Mouse (Mus musculus): ENCODE data around the gene Sult3a1. TPM values are rescaled to one million over a fixed set of nuclear protein-coding genes. Genes with fewer than 3 reads are reported as not detected.
"Not testable (repeated sequence)": the region's sequence is repeated elsewhere in the genome, so short reads cannot be mapped to it uniquely, and the experiment has no call there.

Sult3a1 gene
- polyA plus RNA-seq (2016; fragmentation: Nextera tagmentation; extraction: Ambion mirVana): not detected in 2 replicates

DNA sequence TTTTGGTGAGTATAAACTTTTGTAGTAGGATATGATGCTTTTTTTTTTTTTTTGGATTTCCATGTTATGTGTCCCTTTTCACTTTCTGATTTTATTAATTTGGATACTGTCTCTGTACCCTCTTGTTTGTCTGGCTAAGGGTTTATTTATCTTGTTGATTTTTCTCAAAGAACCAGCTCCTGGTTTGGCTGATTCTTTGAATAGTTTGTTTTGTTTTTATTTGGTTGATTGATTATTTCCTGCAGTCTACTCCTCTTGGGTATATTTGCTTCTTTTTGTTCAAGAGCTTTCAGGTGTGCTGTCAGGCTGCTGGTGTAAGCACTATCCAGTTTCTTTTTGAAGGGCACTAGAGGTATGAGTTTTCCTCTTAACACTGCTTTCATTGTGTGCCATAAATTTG, at the start of gene Sult3a1:
Gene Sult3a1 (plus strand): TSS at position 301 of the 400 bp plus-strand sequence.
- no peak for ATAC-seq (ENCODE audit: low FRiP score)
- no peaks in the 10 kb centered on the region for H3K36me3 ChIP-seq (replicated peaks)

GRCm38 (mm10) chr10:33811807-33812206, 45.7 kb upstream of the Sult3a1 start:
- no peaks in the 10 kb centered on the region; the same call in 1 of the 2 replicates for H3K4me1 ChIP-seq
- H3K4me2 ChIP-seq: no peak overlapping the region
- 12% methylated on average over 1 of the region's 1 CpGs for WGBS
- ATAC-seq (ENCODE audit: low FRiP score): peak; percentile 75; the same call in 1 of the 2 replicates
- H3K36me3 ChIP-seq (replicated peaks): no peaks in the 10 kb centered on the region
- no peak overlapping the region for H3K9ac ChIP-seq
- no peaks in the 10 kb centered on the region for H3K9me3 ChIP-seq
- H3K4me3 ChIP-seq (replicated peaks): no peak overlapping the region
- H3K27ac ChIP-seq: no peak overlapping the region
- no peaks in the 10 kb centered on the region for H3K27me3 ChIP-seq

More for the DNA sequence above, at the start of gene Sult3a1:
- no peaks in the 10 kb centered on the region for H3K9me3 ChIP-seq
- no peak within 1 kb of the TSS for H3K4me2 ChIP-seq
- H3K27ac ChIP-seq: no peak within 1 kb of the TSS
- no peaks in the 10 kb centered on the region for H3K4me1 ChIP-seq
- no peaks in the 10 kb centered on the region for H3K27me3 ChIP-seq
- no peak within 1 kb of the TSS for H3K4me3 ChIP-seq (replicated peaks)
- no peak within 1 kb of the TSS for H3K9ac ChIP-seq

DNA sequence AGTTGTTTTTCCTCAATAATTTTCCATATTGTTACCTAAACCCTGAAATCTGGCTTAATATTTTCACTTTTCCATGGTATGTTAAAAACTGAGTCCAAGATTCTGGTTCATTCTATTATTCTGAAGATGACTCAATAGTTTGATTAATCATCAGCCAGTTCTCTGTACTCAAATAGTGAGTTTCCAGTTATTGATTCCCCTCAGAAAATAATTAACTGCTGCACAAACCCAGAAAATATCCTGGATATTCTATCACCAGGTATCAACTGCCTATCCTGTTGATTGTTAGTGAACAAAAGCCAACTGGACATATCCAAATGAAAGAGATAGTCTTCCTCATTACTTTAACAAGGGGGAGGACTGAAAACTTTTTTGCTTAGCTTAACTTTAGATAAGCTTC, 43.3 kb upstream of the Sult3a1 start:
- Histone ChIP-seq H3K9ac (no peak overlapping the region), H3K4me2 (no peak overlapping the region), H3K36me3 (replicated peaks) (no peaks in the 10 kb centered on the region), H3K27ac (no peak overlapping the region), H3K9me3 (no peaks in the 10 kb centered on the region), H3K4me1 (no peaks in the 10 kb centered on the region; the same call in 1 of the 2 replicates), H3K27me3 (no peaks in the 10 kb centered on the region), H3K4me3 (replicated peaks) (no peak overlapping the region)
- ATAC-seq (ENCODE audit: low FRiP score): no peak

DNA sequence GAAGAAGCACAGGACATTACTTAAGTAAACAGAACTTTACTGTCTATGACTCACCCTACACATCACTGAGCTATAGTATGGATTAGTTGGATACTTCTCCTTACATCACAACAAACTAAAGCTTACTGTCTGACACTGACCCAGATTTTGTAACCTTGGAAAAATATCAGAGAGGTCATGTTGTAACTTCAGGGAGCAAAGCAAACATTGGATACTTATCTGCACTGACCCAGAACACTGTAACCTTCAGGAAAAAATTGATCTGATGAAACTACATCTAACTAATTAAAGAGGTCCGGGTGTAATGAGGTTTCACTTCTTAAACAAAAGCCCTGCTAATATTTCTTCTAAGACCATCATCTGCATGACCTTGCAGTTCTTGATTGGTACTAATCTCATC, 40.6 kb upstream of the Sult3a1 start:
- WGBS: 67% methylated on average over 1 of the region's 1 CpGs
- no peak overlapping the region for H3K4me2 ChIP-seq
- H3K9me3 ChIP-seq: no peaks in the 10 kb centered on the region
- no peaks in the 10 kb centered on the region for H3K36me3 ChIP-seq (replicated peaks)
- no peak overlapping the region for H3K27ac ChIP-seq
- H3K9ac ChIP-seq: no peak overlapping the region
- H3K27me3 ChIP-seq: no peaks in the 10 kb centered on the region
- ATAC-seq (ENCODE audit: low FRiP score): no peak
- H3K4me1 ChIP-seq: no peaks in the 10 kb centered on the region
- no peak overlapping the region for H3K4me3 ChIP-seq (replicated peaks)

DNA sequence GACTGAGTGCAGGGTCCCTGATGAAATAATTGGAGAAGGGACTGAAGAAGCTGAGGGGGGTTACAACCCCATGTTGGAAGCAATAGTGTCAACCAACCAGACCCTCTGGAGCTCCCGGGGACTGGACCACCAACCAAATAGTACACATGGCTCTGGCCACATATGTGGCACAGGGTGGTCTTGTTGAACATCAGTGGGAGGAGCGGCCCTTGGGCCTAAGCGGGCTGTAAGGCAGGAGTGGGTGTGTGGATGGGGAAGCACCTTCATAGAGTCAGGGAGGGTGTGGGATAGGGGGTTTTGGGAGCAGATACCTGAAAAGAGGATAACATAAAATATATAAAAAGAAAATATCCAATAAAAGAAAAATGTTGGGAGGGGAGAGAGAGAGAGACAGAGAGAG, 36.6 kb upstream of the Sult3a1 start:
- WGBS: 90% methylated on average over 3 of the region's 3 CpGs
- Histone ChIP-seq H3K36me3 (replicated peaks) (no peaks in the 10 kb centered on the region), H3K27ac (no peak overlapping the region), H3K27me3 (no peaks in the 10 kb centered on the region), H3K9ac (no peak overlapping the region), H3K9me3 (no peaks in the 10 kb centered on the region), H3K4me3 (replicated peaks) (no peak overlapping the region), H3K4me1 (no peaks in the 10 kb centered on the region), H3K4me2 (no peak overlapping the region)
- no peak for ATAC-seq (ENCODE audit: low FRiP score)

GRCm38 (mm10) chr10:33865994-33866393, 8.5 kb downstream of the Sult3a1 start:
- WGBS: 85% methylated on average over 2 of the region's 2 CpGs
- Histone ChIP-seq H3K9me3 (0 out of 2 replicates have a peak, but pooled peaks cover under 1% of the 10 kb centered on the region), H3K36me3 (replicated peaks) (no peaks in the 10 kb centered on the region), H3K4me3 (replicated peaks) (no peak overlapping the region), H3K4me1 (no peaks in the 10 kb centered on the region), H3K4me2 (no peak overlapping the region), H3K27me3 (no peaks in the 10 kb centered on the region), H3K9ac (no peak overlapping the region), H3K27ac (no peak overlapping the region)
- ATAC-seq (ENCODE audit: low FRiP score): no peak

GRCm38 (mm10) chr10:33870441-33870840, 12.9 kb downstream of the Sult3a1 start:
- Histone ChIP-seq H3K9me3 (0 out of 2 replicates have a peak, but pooled peaks cover 4% of the 10 kb centered on the region), H3K36me3 (replicated peaks) (no peaks in the 10 kb centered on the region), H3K4me3 (replicated peaks) (no peak overlapping the region), H3K4me1 (no peaks in the 10 kb centered on the region), H3K27me3 (no peaks in the 10 kb centered on the region), H3K9ac (no peak overlapping the region), H3K27ac (no peak overlapping the region), H3K4me2 (no peak overlapping the region)
- ATAC-seq (ENCODE audit: low FRiP score): no peak
- WGBS: 17% methylated on average over 1 of the region's 1 CpGs

DNA sequence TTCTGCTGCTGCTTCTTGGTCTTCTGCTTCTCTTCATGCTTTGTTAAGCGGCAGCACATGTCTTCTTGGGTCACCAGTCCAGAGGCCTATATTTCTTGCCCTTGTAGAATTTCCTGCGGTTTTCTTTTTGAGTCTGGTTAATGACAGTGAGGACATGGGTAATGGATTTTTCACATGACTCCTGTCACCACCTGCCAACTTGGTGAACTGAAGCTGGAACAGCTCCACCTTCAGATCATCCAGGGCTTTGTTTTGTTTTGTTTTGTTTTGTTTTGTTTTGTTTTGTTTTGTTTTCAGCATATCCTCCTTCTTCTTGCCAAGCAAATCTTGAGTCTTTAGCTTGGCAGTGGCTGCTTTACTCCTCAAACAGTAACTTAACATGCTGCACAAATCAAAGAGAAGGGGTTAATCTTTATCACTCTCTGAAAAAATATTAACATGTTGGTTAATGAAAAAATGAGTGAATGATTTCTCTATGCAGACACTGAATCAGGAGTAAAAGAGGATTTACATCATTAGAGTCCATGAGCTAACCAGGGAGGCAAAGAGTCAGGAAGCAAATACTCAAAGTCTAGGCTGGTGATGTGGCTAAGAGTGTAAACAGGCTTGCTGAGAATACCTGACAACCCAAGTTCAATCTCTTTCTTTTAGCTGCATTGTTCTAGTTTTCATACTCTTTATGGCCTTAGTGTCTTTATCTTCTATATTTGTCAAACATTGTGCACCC, 15.3 kb downstream of the Sult3a1 start:
- no peaks in the 10 kb centered on the region for H3K27me3 ChIP-seq
- H3K36me3 ChIP-seq (replicated peaks): no peaks in the 10 kb centered on the region
- H3K27ac ChIP-seq: no peak overlapping the region
- H3K4me1 ChIP-seq: no peaks in the 10 kb centered on the region
- WGBS: 90% methylated on average over 2 of the region's 2 CpGs
- no peak overlapping the region for H3K9ac ChIP-seq
- no peak overlapping the region for H3K4me2 ChIP-seq
- no peak overlapping the region for H3K4me3 ChIP-seq (replicated peaks)
- no peak for ATAC-seq (ENCODE audit: low FRiP score)
- 0 out of 2 replicates have a peak, but pooled peaks cover 4% of the 10 kb centered on the region for H3K9me3 ChIP-seq

DNA sequence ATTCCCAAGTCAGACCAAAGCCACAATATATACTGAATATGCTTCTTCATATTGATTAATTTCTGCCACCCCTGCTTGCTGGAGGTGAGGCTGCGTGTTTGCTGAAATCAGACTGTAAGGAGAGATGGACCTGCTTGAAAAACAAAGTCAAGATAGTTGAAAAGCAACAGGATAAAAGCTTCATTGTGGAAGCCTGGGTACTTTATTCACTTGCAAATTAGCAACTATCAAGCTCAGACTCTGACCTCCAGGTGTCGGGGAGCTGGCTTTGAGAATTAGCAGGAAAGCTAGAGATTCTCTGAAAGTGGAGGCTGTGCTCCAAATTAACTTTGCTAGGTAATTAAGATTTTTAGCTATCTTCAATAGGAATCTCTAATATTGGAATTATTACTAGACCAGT, 24.9 kb downstream of the Sult3a1 start:
- not testable (repeated sequence) for H3K9me3 ChIP-seq; H3K4me1 ChIP-seq; H3K9ac ChIP-seq; H3K27ac ChIP-seq; H3K4me3 ChIP-seq (replicated peaks); H3K4me2 ChIP-seq; H3K27me3 ChIP-seq; ATAC-seq (ENCODE audit: low FRiP score); H3K36me3 ChIP-seq (replicated peaks)
- WGBS: 69% methylated on average over 2 of the region's 2 CpGs

- not testable (repeated sequence) for H3K9me3 ChIP-seq; H3K4me3 ChIP-seq (replicated peaks); H3K4me2 ChIP-seq; ATAC-seq (ENCODE audit: low FRiP score); H3K36me3 ChIP-seq (replicated peaks); H3K4me1 ChIP-seq; H3K27ac ChIP-seq; H3K9ac ChIP-seq; H3K27me3 ChIP-seq
- WGBS: 83% methylated on average over 1 of the region's 1 CpGs
Measured at GRCm38 (mm10) chr10:33901520-33901919, 44.0 kb downstream of the Sult3a1 start.

DNA sequence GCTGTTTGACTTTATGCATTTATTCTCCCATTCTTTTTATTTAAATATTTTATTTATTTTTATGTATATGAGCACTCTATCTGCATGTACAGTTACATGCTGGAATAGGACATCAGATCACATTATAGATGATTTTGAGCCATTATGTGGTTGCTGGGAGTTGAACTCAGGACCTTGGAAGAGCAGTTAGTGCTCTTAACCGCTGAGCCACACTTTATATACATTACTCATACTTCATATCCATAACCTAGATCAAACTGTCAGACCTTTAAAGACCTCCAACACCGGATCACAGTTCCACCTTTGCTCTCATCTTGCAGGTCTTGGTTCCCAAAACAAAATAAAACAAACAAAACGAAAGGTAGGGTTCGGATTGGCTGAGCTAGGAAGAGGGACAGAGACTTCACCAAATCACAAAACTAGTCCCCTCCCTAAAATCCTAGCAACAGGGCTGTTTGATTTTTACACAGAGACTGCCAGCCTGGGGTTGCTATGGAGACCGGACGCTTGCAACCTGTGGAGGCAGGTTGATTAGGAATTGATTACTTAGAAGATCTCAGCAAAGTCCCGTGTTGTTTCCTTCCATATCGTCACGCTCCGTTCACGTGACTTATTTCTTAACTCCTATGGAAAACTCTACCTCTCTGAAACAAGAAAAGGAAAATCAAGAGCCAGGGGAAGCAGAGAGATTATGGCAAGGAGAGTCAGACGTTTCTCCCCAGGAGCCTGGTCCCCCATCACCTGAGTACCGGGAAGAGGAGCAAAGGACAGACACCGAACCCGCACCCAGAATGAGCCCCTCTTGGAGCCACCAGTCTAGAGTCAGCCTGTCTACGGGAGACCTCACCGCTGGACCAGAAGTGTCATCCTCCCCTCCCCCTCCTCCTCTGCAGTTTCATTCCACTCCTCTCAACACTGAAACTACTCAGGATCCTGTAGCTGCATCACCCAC, 47.3 kb downstream of the Sult3a1 start, which contains the start of gene Rsph4a:
Gene Rsph4a (plus strand): TSS at position 582 of the 952 bp plus-strand sequence.
- ATAC-seq (ENCODE audit: low FRiP score): peak; percentile 99
- H3K4me1 ChIP-seq: 0 out of 2 replicates have a peak, but pooled peaks cover 7% of the 10 kb centered on the region
- H3K4me2 ChIP-seq: peak within 1 kb of the TSS; percentile 61
- 5% methylated on average over 17 of the region's 17 CpGs for WGBS
- H3K27ac ChIP-seq: no peak within 1 kb of the TSS
- no peaks in the 10 kb centered on the region for H3K36me3 ChIP-seq (replicated peaks)
- H3K4me3 ChIP-seq (replicated peaks): peak within 1 kb of the TSS; percentile 38
- H3K9me3 ChIP-seq: no peaks in the 10 kb centered on the region
- no peak within 1 kb of the TSS for H3K9ac ChIP-seq
- H3K27me3 ChIP-seq: no peaks in the 10 kb centered on the region

- no peak overlapping the region for H3K27ac ChIP-seq
- no peaks in the 10 kb centered on the region for H3K9me3 ChIP-seq
- WGBS: 6% methylated on average over 6 of the region's 6 CpGs
- H3K4me3 ChIP-seq (replicated peaks): peak overlapping the region; percentile 38
- 0 out of 2 replicates have a peak, but pooled peaks cover 7% of the 10 kb centered on the region for H3K4me1 ChIP-seq
- no peaks in the 10 kb centered on the region for H3K27me3 ChIP-seq
- peak overlapping the region; percentile 61 for H3K4me2 ChIP-seq
- H3K9ac ChIP-seq: no peak overlapping the region
- no peaks in the 10 kb centered on the region for H3K36me3 ChIP-seq (replicated peaks)
- ATAC-seq (ENCODE audit: low FRiP score): peak; percentile 34; the same call in 1 of the 2 replicates
Measured at GRCm38 (mm10) chr10:33905489-33905888, 48.0 kb downstream of the Sult3a1 start.

All from forebrain, embryonic 12.5 days (tissue).